Mouse (Mus musculus): ENCODE results near the gene Nanp. TPM values are rescaled to one million over a fixed set of nuclear protein-coding genes. Genes with fewer than 3 reads are reported as not detected.
A peak's percentile ranks its signal among the peaks of the same experiment; 100 is the strongest.

Nanp gene
- polyA plus RNA-seq, 1 experiment from 2014 or later = 35.3 TPM

GRCm38 (mm10) chr2:151009515-151010085, 29.6 kb downstream of the Nanp start:
- 87% methylated on average over 1 of the region's 1 CpGs for WGBS

DNA sequence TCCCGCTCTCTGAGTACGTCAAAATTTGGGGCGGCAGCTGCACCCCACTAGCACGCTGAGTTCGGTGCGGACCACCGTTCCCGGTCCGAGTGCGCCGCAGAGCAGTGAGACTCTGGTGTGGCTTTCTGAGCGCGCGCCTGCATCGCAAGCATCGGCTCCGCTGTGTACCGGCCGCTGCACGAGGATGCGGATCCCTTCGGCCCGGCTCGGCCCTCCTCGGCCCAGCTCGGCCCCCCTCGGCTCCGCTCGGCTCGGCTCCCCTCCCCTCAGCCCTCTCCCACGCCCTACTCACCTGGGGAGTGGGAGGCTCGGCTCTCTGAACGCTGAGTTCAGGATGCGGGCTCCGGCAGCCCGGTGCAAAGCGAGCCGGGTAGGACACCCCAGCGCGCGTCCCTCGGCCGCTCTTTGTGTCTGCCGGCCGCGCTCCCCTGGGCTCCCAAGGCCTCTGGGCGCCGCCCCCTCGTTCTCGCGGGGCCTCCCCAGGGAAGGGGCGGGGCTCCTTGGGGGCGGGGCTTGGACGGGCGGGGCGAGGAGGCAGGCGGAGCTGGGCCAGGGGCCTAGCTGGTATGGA, 30.2 kb downstream of the Nanp start:
- H3K4me1 ChIP-seq = peaks cover 20% of the 10 kb centered on the region
- ATAC-seq (replicated peaks) = peak; percentile 96
- peak overlapping the region; percentile 85 for H3K4me2 ChIP-seq (replicated peaks)
- no peaks in the 10 kb centered on the region for H3K36me3 ChIP-seq
- H3K27ac ChIP-seq (replicated peaks) = peak overlapping the region; percentile 80
- WGBS = under 1% methylated on average over 55 of the region's 57 CpGs
- peak overlapping the region; percentile 88 for H3K9ac ChIP-seq (replicated peaks)
- H3K27me3 ChIP-seq = no peaks in the 10 kb centered on the region
- no peaks in the 10 kb centered on the region for H3K9me3 ChIP-seq
- H3K4me3 ChIP-seq = peak overlapping the region; percentile 83

More at GRCm38 (mm10) chr2:151009515-151010085, 29.6 kb downstream of the Nanp start:
- Histone ChIP-seq H3K27me3 (no peaks in the 10 kb centered on the region), H3K4me2 (replicated peaks) (peak overlapping the region; percentile 85), H3K4me1 (peaks cover 20% of the 10 kb centered on the region), H3K9ac (replicated peaks) (peak overlapping the region; percentile 88), H3K9me3 (no peaks in the 10 kb centered on the region), H3K4me3 (peak overlapping the region; percentile 83), H3K36me3 (no peaks in the 10 kb centered on the region), H3K27ac (replicated peaks) (no peak overlapping the region)
- peak; percentile 81 for ATAC-seq (replicated peaks)

DNA sequence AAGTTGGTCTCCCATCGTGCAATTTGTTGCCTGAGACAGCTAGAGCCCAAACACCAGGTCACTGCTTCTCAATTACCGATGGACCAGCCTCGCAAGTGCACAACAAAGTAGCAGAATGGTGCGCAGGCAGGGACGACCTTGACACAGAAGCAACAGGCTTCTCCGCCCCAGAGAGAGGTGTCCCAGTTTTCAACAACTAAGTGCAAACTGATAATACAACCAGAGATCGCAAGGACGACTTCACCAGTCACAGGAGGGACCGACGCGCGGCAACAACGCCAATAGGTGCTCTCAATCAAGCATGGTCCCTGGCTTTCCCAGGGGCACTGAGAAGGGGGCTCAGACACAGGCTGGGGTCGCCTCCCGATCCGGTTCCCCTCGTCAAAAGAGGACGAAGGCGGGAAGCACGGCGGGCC, 30.7 kb downstream of the Nanp start:
- Histone ChIP-seq H3K4me2 (replicated peaks) (peak overlapping the region; percentile 85), H3K9me3 (no peaks in the 10 kb centered on the region), H3K36me3 (no peaks in the 10 kb centered on the region), H3K27me3 (no peaks in the 10 kb centered on the region), H3K4me1 (peaks cover 20% of the 10 kb centered on the region), H3K9ac (replicated peaks) (peak overlapping the region; percentile 88), H3K27ac (replicated peaks) (peak overlapping the region; percentile 80; the same call in 1 of the 2 replicates), H3K4me3 (peak overlapping the region; percentile 83)
- WGBS = under 1% methylated on average over 21 of the region's 21 CpGs
- no peak; the same call in 1 of the 2 replicates for ATAC-seq (replicated peaks)

DNA sequence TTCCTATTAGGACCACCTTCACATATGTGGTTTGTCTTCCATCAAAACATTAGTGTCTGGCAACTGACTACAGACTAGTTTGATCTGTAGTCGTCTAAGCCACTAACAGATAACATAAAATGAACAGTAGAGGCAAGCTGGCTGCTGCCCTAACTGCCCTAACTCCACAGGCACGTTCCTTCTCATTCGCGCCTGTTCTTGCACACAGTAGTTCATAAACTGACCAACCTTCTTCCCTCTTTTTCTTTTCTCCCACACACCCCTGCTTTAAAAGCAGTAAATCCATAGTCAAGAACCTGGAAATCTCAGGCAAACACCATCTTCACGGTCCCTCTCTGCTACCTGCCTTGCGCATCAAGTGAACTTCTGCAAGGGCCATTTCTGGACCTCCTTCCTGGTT, 31.2 kb downstream of the Nanp start:
- ATAC-seq (replicated peaks) = no peak
- Histone ChIP-seq H3K27ac (replicated peaks) (no peak overlapping the region), H3K36me3 (no peaks in the 10 kb centered on the region), H3K4me1 (peaks cover 20% of the 10 kb centered on the region), H3K4me3 (peak overlapping the region; percentile 83), H3K9ac (replicated peaks) (peak overlapping the region; percentile 88), H3K27me3 (no peaks in the 10 kb centered on the region), H3K4me2 (replicated peaks) (peak overlapping the region; percentile 85), H3K9me3 (no peaks in the 10 kb centered on the region)
- WGBS = 32% methylated on average over 6 of the region's 6 CpGs

GRCm38 (mm10) chr2:151006281-151006945, 32.8 kb downstream of the Nanp start:
- no peak for ATAC-seq (replicated peaks)
- whole genome bisulfite sequencing = 57% methylated on average over 5 of the region's 5 CpGs
- peaks cover 20% of the 10 kb centered on the region for H3K4me1 ChIP-seq

GRCm38 (mm10) chr2:151004390-151004789, 34.8 kb downstream of the Nanp start:
- ATAC-seq (replicated peaks) = no peak
- H3K27ac ChIP-seq (replicated peaks) = no peak overlapping the region
- H3K4me3 ChIP-seq = no peak overlapping the region
- H3K9ac ChIP-seq (replicated peaks) = no peak overlapping the region
- no peaks in the 10 kb centered on the region for H3K27me3 ChIP-seq
- no peaks in the 10 kb centered on the region for H3K9me3 ChIP-seq
- 94% methylated on average over 10 of the region's 10 CpGs for WGBS
- no peaks in the 10 kb centered on the region for H3K36me3 ChIP-seq
- no peak overlapping the region for H3K4me2 ChIP-seq (replicated peaks)
- peaks cover 15% of the 10 kb centered on the region for H3K4me1 ChIP-seq

More at GRCm38 (mm10) chr2:151006281-151006945, 32.8 kb downstream of the Nanp start:
- Histone ChIP-seq H3K4me3 (no peak overlapping the region), H3K4me2 (replicated peaks) (no peak overlapping the region), H3K9ac (replicated peaks) (no peak overlapping the region), H3K36me3 (no peaks in the 10 kb centered on the region), H3K27ac (replicated peaks) (no peak overlapping the region), H3K27me3 (no peaks in the 10 kb centered on the region), H3K9me3 (no peaks in the 10 kb centered on the region)

GRCm38 (mm10) chr2:151003796-151004195, 35.4 kb downstream of the Nanp start:
- WGBS = 89% methylated on average over 6 of the region's 6 CpGs
- no peak for ATAC-seq (replicated peaks)
- H3K4me3 ChIP-seq = no peak overlapping the region

DNA sequence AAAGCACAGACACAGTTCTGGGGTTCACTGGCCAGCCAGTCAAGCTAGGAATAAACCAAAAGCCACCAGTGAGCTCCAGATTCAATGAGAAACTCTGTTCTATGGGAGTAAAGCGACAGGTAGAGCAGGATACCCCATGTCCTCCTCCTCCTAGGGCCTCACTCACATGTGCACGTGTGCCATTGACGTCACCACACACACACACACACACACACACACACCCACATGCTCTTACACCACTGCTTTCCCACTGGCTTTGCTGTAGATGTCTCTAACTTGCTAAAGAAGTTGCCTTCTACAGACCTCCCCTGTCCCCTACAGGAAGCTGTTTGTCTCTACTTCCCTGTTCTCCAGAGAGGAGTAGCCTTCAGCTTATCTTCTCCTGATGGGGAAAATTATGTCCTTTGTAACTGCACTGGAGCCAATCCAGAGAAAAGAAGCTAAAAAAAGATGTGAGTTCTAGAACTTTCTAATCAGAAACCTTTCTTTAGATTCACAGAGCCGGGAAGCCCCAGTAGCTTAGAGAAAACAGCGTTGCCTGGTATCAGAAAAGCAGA, 37.5 kb downstream of the Nanp start:
- Histone ChIP-seq H3K4me1 (peaks cover 3% of the 10 kb centered on the region; the same call in 1 of the 2 replicates), H3K27ac (replicated peaks) (no peak overlapping the region), H3K4me3 (no peak overlapping the region), H3K9ac (replicated peaks) (no peak overlapping the region), H3K4me2 (replicated peaks) (no peak overlapping the region), H3K9me3 (no peaks in the 10 kb centered on the region), H3K36me3 (no peaks in the 10 kb centered on the region), H3K27me3 (no peaks in the 10 kb centered on the region)
- ATAC-seq (replicated peaks) = no peak
- WGBS = 85% methylated on average over 5 of the region's 5 CpGs

More at GRCm38 (mm10) chr2:151003796-151004195, 35.4 kb downstream of the Nanp start:
- Histone ChIP-seq H3K27me3 (no peaks in the 10 kb centered on the region), H3K27ac (replicated peaks) (no peak overlapping the region), H3K9me3 (no peaks in the 10 kb centered on the region), H3K4me2 (replicated peaks) (no peak overlapping the region), H3K9ac (replicated peaks) (no peak overlapping the region), H3K4me1 (peaks cover 15% of the 10 kb centered on the region), H3K36me3 (no peaks in the 10 kb centered on the region)

DNA sequence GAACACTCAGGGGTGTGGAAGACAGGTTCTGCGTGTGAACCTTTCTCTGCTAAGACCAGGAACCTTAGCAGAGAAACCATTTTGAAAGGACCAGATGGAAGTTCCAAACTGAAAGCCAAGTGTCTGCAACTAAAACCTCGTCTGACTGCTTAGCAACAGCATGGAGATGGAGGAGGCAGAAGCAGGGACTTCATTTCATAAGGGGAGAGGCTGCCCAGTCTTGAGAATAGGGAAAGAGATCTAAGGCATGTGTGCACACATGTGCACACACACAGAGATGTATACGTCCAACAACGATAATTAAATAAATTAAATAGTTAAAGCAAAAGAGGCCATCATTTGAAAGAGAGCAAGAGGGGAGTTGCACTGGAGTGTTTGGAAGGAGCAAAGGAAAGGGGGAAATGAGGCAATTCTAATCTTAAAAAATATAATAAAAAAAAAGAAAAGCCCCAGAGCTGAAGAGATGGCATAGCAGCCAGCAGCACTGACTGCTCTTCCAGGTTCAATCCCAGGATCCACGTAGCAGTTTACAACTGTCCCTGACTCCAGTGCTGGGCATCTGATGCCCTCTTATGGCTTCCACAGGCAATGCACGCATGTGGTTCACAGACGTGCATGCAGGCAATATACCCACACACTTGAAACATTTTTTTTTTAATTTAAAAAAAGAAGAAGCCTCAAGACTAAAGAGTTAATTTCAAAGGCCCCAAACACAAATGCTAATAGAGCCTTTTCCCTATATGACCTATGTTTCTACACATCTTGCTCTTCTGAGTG, 38.6 kb downstream of the Nanp start:
- Histone ChIP-seq H3K4me1 (no peaks in the 10 kb centered on the region), H3K27ac (replicated peaks) (no peak overlapping the region), H3K9me3 (no peaks in the 10 kb centered on the region), H3K27me3 (no peaks in the 10 kb centered on the region), H3K4me3 (no peak overlapping the region), H3K4me2 (replicated peaks) (no peak overlapping the region), H3K9ac (replicated peaks) (no peak overlapping the region), H3K36me3 (no peaks in the 10 kb centered on the region)
- WGBS = 39% methylated on average over 7 of the region's 7 CpGs
- peak; percentile 84 for ATAC-seq (replicated peaks)

DNA sequence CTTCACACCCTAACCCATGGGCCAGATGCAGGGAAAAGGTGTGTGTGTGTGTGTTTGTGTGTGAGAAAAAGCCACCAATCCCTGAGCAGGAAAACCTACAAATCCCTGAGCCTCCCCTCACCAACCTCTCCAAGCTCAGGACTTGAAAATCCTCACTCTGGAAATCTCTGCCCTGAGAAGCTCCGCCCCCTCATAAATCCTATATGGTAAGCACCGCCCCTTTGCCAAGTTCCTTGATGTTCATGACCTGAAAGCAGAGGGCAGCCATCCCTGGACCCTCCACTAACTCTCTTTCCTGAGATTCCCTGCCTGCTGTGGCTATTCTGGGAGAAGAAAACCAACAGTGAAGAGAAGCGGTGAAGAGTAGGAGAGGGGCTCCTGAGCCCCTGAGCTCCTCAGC, 40.2 kb downstream of the Nanp start:
- no peak overlapping the region for H3K4me3 ChIP-seq
- no peaks in the 10 kb centered on the region for H3K27me3 ChIP-seq
- no peak for ATAC-seq (replicated peaks)
- no peaks in the 10 kb centered on the region for H3K4me1 ChIP-seq
- H3K36me3 ChIP-seq = no peaks in the 10 kb centered on the region
- no peaks in the 10 kb centered on the region for H3K9me3 ChIP-seq
- H3K9ac ChIP-seq (replicated peaks) = no peak overlapping the region
- H3K27ac ChIP-seq (replicated peaks) = no peak overlapping the region
- H3K4me2 ChIP-seq (replicated peaks) = no peak overlapping the region
- WGBS = 80% methylated on average over 3 of the region's 3 CpGs

DNA sequence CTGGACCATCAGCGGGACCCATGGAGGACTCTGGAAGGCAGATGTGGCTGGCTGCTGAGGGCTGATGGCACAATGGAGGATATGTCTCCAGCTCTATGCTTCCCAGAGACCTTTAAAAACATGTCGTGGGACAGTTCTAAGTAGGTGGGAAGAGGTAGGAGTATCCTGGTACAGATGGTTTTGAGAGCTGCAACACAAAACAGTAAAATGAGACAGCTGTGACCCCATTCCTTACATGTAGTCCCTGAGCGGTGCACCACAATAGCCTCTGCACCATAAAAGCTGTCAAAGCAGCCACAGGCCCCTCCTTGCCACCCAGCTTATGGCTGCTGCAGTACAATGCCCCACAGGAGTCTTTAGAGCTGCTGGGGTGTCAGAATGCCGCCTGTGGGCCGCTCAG, 41.6 kb downstream of the Nanp start:
- no peak overlapping the region for H3K4me2 ChIP-seq (replicated peaks)
- no peak for ATAC-seq (replicated peaks)
- H3K4me3 ChIP-seq = no peak overlapping the region
- no peaks in the 10 kb centered on the region for H3K36me3 ChIP-seq
- no peaks in the 10 kb centered on the region for H3K4me1 ChIP-seq
- H3K9ac ChIP-seq (replicated peaks) = no peak overlapping the region
- no peak overlapping the region for H3K27ac ChIP-seq (replicated peaks)
- H3K9me3 ChIP-seq = no peaks in the 10 kb centered on the region
- no peaks in the 10 kb centered on the region for H3K27me3 ChIP-seq
- 50% methylated on average over 5 of the region's 5 CpGs for WGBS

DNA sequence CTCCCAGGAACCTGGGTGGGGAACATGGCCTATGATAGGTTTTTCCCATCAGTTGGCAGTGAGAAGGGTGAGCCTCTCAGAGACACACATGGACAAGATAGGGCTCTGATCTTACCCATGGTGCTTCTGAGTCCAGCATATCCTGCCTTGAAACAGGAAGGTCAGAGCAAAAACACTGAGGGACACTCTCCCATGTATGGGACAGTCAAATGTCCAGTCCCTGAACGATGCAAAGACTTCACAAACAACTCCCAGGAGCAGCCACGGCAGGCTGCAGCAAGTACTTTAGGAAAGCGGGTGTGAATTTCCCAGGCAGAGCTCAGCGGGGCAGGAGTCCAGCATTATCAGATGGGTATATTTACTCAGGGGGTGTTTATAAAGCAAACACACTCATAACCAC, 43.9 kb downstream of the Nanp start:
- no peak for ATAC-seq (replicated peaks)
- Histone ChIP-seq H3K4me2 (replicated peaks) (no peak overlapping the region), H3K4me1 (no peaks in the 10 kb centered on the region), H3K27ac (replicated peaks) (no peak overlapping the region), H3K9me3 (no peaks in the 10 kb centered on the region), H3K4me3 (no peak overlapping the region), H3K27me3 (no peaks in the 10 kb centered on the region), H3K9ac (replicated peaks) (no peak overlapping the region), H3K36me3 (no peaks in the 10 kb centered on the region)
- WGBS = 88% methylated on average over 4 of the region's 4 CpGs
